Comparison of ENCODE assay signal across 8 mouse cellular contexts in genomic region chr13:15464081-15464526, GRCm38 (mm10). TPM values are rescaled to one million over a fixed set of nuclear protein-coding genes. Genes with fewer than 3 reads are reported as not detected.
DNase-seq lines count a peak whose midpoint lies in the region; ATAC-seq and TF ChIP-seq lines count a peak whose summit lies in the region.

No protein-coding gene starts in this region.

- peak; percentile 3 for ATAC-seq in forebrain, embryonic 11.5 days (replicated peaks; ENCODE audit: low FRiP score)
- ATAC-seq in limb, embryonic 12.5 days (ENCODE audit: insufficient number of reproducible peaks, insufficient read depth, low FRiP score, low TSS enrichment, low read depth), result no peak
- peak; percentile 14 for ATAC-seq in midbrain, embryonic 13.5 days
- peak; percentile 42; the same call in 1 of the 2 replicates for ATAC-seq in stomach, postnatal 0 days (ENCODE audit: low FRiP score, low TSS enrichment)

- no peaks in the 10 kb centered on the region for H3K9me3 ChIP-seq in forebrain, embryonic 11.5 days (ENCODE audit: control insufficient read depth, low read length)
- no peaks in the 10 kb centered on the region for H3K9me3 ChIP-seq in limb, embryonic 12.5 days
- H3K9me3 ChIP-seq in midbrain, embryonic 13.5 days, result no peaks in the 10 kb centered on the region
- no peaks in the 10 kb centered on the region for H3K9me3 ChIP-seq in stomach, postnatal 0 days (ENCODE audit: control insufficient read depth, low read length)

- intact Hi-C loops in heart, postnatal 10 days (cut with DNase I), result no loop called here

- H3K79me3 ChIP-seq in C2C12 (ENCODE audit: low read depth), result peaks cover 42% of the 10 kb centered on the region

- peak; percentile 71 for DNase-seq in NIH3T3 (ENCODE audit: low read depth)
- no peak for DNase-seq in forebrain, embryonic 11.5 days (ENCODE audit: low spot score)
- DNase-seq in heart, postnatal 10 days, result peak; percentile 54
- peak; percentile 43 for DNase-seq in stomach, postnatal 0 days (ENCODE audit: low spot score)
- DNase-seq in thymus, postnatal 25 days, result no peak

- H3K79me2 ChIP-seq in C2C12 (ENCODE audit: control insufficient read depth, insufficient read depth), result peaks cover 54% of the 10 kb centered on the region

- H3ac ChIP-seq in C2C12 (ENCODE audit: control insufficient read depth, insufficient read length, low read depth), result peak overlapping the region; percentile 97

- H3K4me1 ChIP-seq in forebrain, embryonic 11.5 days (replicated peaks; ENCODE audit: control insufficient read depth, insufficient read depth, low read length), result peaks cover under 1% of the 10 kb centered on the region
- peaks cover 35% of the 10 kb centered on the region for H3K4me1 ChIP-seq in limb, embryonic 12.5 days (replicated peaks)
- peaks cover 54% of the 10 kb centered on the region for H3K4me1 ChIP-seq in midbrain, embryonic 13.5 days (replicated peaks)
- 0 out of 2 replicates have a peak, but pooled peaks cover 2% of the 10 kb centered on the region for H3K4me1 ChIP-seq in stomach, postnatal 0 days (replicated peaks; ENCODE audit: control insufficient read depth, insufficient read depth)

- H3K36me3 ChIP-seq in C2C12 (ENCODE audit: control insufficient read depth, insufficient read depth), result peaks cover 2% of the 10 kb centered on the region
- H3K36me3 ChIP-seq in forebrain, embryonic 11.5 days (ENCODE audit: control insufficient read depth, insufficient read depth, low read length), result no peaks in the 10 kb centered on the region
- no peaks in the 10 kb centered on the region for H3K36me3 ChIP-seq in limb, embryonic 12.5 days
- no peaks in the 10 kb centered on the region for H3K36me3 ChIP-seq in midbrain, embryonic 13.5 days
- no peaks in the 10 kb centered on the region for H3K36me3 ChIP-seq in stomach, postnatal 0 days (ENCODE audit: control insufficient read depth, insufficient read depth, low read length)

- TF ChIP-seq CTCF in C2C12 (IDR thresholded peaks at IDR 0.05; ENCODE audit: control insufficient read depth, insufficient read depth, insufficient read length), result no peak
- no peak for TF ChIP-seq CTCF in stomach, postnatal 0 days (IDR thresholded peaks at IDR 0.05; ENCODE audit: low read depth)

- H3K9ac ChIP-seq in forebrain, embryonic 11.5 days (ENCODE audit: low read length), result peak overlapping the region; percentile 99
- H3K9ac ChIP-seq in limb, embryonic 12.5 days (replicated peaks), result peak overlapping the region; percentile 100
- peak overlapping the region; percentile 92 for H3K9ac ChIP-seq in midbrain, embryonic 13.5 days (replicated peaks)
- H3K9ac ChIP-seq in stomach, postnatal 0 days (ENCODE audit: low read length), result peak overlapping the region; percentile 85

- WGBS in forebrain, embryonic 11.5 days, result under 1% methylated on average over 51 of the region's 51 CpGs
- WGBS in limb, embryonic 12.5 days, result under 1% methylated on average over 51 of the region's 51 CpGs
- under 1% methylated on average over 50 of the region's 51 CpGs for WGBS in midbrain, embryonic 13.5 days
- under 1% methylated on average over 51 of the region's 51 CpGs for WGBS in stomach, postnatal 0 days

- TF ChIP-seq EP300 in stomach, postnatal 0 days (optimal IDR thresholded peaks at IDR 0.05), result no peak

- no peaks in the 10 kb centered on the region for H3K27me3 ChIP-seq in C2C12 (ENCODE audit: control insufficient read depth, insufficient read depth, insufficient read length)
- no peaks in the 10 kb centered on the region for H3K27me3 ChIP-seq in forebrain, embryonic 11.5 days (ENCODE audit: control insufficient read depth, insufficient read depth, low read length)
- no peaks in the 10 kb centered on the region for H3K27me3 ChIP-seq in limb, embryonic 12.5 days
- peaks cover 31% of the 10 kb centered on the region for H3K27me3 ChIP-seq in midbrain, embryonic 13.5 days
- H3K27me3 ChIP-seq in stomach, postnatal 0 days (ENCODE audit: control insufficient read depth, insufficient read depth, low read length), result no peaks in the 10 kb centered on the region

- H3K4me2 ChIP-seq in forebrain, embryonic 11.5 days (ENCODE audit: low read depth, low read length, severe bottlenecking), result peak overlapping the region; percentile 62
- H3K4me2 ChIP-seq in limb, embryonic 12.5 days, result peak overlapping the region; percentile 70
- H3K4me2 ChIP-seq in midbrain, embryonic 13.5 days (replicated peaks), result peak overlapping the region; percentile 90
- H3K4me2 ChIP-seq in stomach, postnatal 0 days (replicated peaks; ENCODE audit: low read depth), result peak overlapping the region; percentile 82

- H3K4me3 ChIP-seq in C2C12 (ENCODE audit: insufficient read depth, poor library complexity, severe bottlenecking), result peak overlapping the region; percentile 79
- peak overlapping the region; percentile 93 for H3K4me3 ChIP-seq in forebrain, embryonic 11.5 days (ENCODE audit: low read depth, low read length)
- H3K4me3 ChIP-seq in limb, embryonic 12.5 days (replicated peaks), result peak overlapping the region; percentile 97
- peak overlapping the region; percentile 79 for H3K4me3 ChIP-seq in midbrain, embryonic 13.5 days (replicated peaks)
- H3K4me3 ChIP-seq in stomach, postnatal 0 days (ENCODE audit: low read depth, low read length), result peak overlapping the region; percentile 84

- peak overlapping the region; percentile 99 for H3K27ac ChIP-seq in forebrain, embryonic 11.5 days (ENCODE audit: low read depth, low read length)
- peak overlapping the region; percentile 100 for H3K27ac ChIP-seq in limb, embryonic 12.5 days
- H3K27ac ChIP-seq in midbrain, embryonic 13.5 days, result peak overlapping the region; percentile 90
- H3K27ac ChIP-seq in stomach, postnatal 0 days (replicated peaks), result peak overlapping the region; percentile 96

TF ChIP-seq in C2C12, 6 proteins besides CTCF, POLR2A, EP300 and RAD21:
- TF ChIP-seq MAX (IDR thresholded peaks at IDR 0.05) (peak; percentile 2), CEBPB (IDR thresholded peaks at IDR 0.05; ENCODE audit: low read depth) (no peak)
TF ChIP-seq in C2C12: peak in this region for 1.

RNA-seq across cellular contexts. Expression of gene Gli3, which starts 1.1 kb away (rescaled TPM):
- 6.9 TPM for polyA plus RNA-seq in C2C12 (2012; fragmentation: generic; extraction: Trizol)
- polyA plus RNA-seq in forebrain, embryonic 11.5 days (2014; fragmentation: Nextera tagmentation; extraction: Ambion mirVana), result 67.0 and 68.0 TPM in 2 replicates
- 1 to 10 TPM; 8.6 to 9.8 TPM for total RNA-seq in heart, postnatal 10 days (2021)
- 50.0 and 53.9 TPM in 2 replicates for polyA plus RNA-seq in limb, embryonic 12.5 days (2016; fragmentation: Nextera tagmentation; extraction: Ambion mirVana)
- polyA plus RNA-seq in midbrain, embryonic 13.5 days (2015; fragmentation: Nextera tagmentation; extraction: Ambion mirVana), result 15.8 and 17.6 TPM in 2 replicates
- 4.9 and 5.0 TPM in 2 replicates for polyA plus RNA-seq in stomach, postnatal 0 days (2015; fragmentation: Nextera tagmentation; extraction: Ambion mirVana)

Comparison
In these comparisons a context has a peak if more than half of its experiments do, and no peak if none do; other contexts are left out.
1. DNase-seq: peak in NIH3T3 (single experiment), heart, postnatal 10 days (2 of 2) and stomach, postnatal 0 days (single experiment); none in forebrain, embryonic 11.5 days (single experiment) and thymus, postnatal 25 days (single experiment).
2. Peak in every context shown above with its lines, with median percentiles within 50 percentile points of each other: H3K4me3 ChIP-seq, H3K27ac ChIP-seq, H3K4me2 ChIP-seq and H3K9ac ChIP-seq.